In genomic region chr9:63712838-63713237, GRCm38 (mm10) we compare ENCODE assay signal across 12 mouse cellular contexts. TPM values are rescaled to one million over a fixed set of nuclear protein-coding genes. Genes with fewer than 3 reads are reported as not detected.
DNase-seq lines count a peak whose midpoint lies in the region; ATAC-seq lines count a peak whose summit lies in the region.
"Had no signal": no experiment of that assay in that cellular context is flagged by ENCODE, and none has a peak within 500 bp of the region (broad histone marks: within the 10 kb centered on the region; RNA-seq: fewer than 3 reads in every experiment).

No protein-coding gene starts in this region.

- no peak overlapping the region for H3K9ac ChIP-seq in hindbrain, embryonic 11.5 days (ENCODE audit: low read depth, low read length)
- H3K9ac ChIP-seq in liver, embryonic 11.5 days (ENCODE audit: low read depth, low read length), result no peak overlapping the region
- H3K9ac ChIP-seq: liver, embryonic 13.5 days; neural tube, embryonic 12.5 days had no signal

- peaks cover 46% of the 10 kb centered on the region for H3K36me3 ChIP-seq in hindbrain, embryonic 10.5 days
- H3K36me3 ChIP-seq in hindbrain, embryonic 11.5 days (ENCODE audit: control insufficient read depth, insufficient read depth, low read length), result no peaks in the 10 kb centered on the region
- H3K36me3 ChIP-seq in liver, embryonic 11.5 days (ENCODE audit: control insufficient read depth, insufficient read depth, low read length), result peaks cover 4% of the 10 kb centered on the region; the same call in 1 of the 2 replicates

- WGBS in hindbrain, embryonic 10.5 days, result 55% methylated on average over 6 of the region's 6 CpGs
- WGBS in hindbrain, embryonic 11.5 days, result 69% methylated on average over 6 of the region's 6 CpGs
- 77% methylated on average over 6 of the region's 6 CpGs for WGBS in liver, embryonic 11.5 days

- H3K4me2 ChIP-seq in hindbrain, embryonic 11.5 days (replicated peaks; ENCODE audit: low read depth, low read length), result no peak overlapping the region
- no peak overlapping the region for H3K4me2 ChIP-seq in liver, embryonic 11.5 days
- H3K4me2 ChIP-seq: liver, embryonic 13.5 days; neural tube, embryonic 12.5 days had no signal

- no peak overlapping the region for H3K4me3 ChIP-seq in hindbrain, embryonic 10.5 days
- no peak overlapping the region for H3K4me3 ChIP-seq in hindbrain, embryonic 11.5 days (ENCODE audit: low read depth, low read length)
- no peak overlapping the region for H3K4me3 ChIP-seq in brown adipose tissue, adult 24 weeks (ENCODE audit: insufficient read depth, low read depth, low read length)
- H3K4me3 ChIP-seq in liver, embryonic 11.5 days (ENCODE audit: low read depth, low read length), result no peak overlapping the region
- H3K4me3 ChIP-seq: liver, embryonic 13.5 days; midbrain, embryonic 10.5 days; neural tube, embryonic 12.5 days had no signal

- intact Hi-C loops in left cerebral cortex, postnatal 4 days (cut with DNase I), result no loop called here

- ATAC-seq in hindbrain, embryonic 11.5 days (ENCODE audit: low FRiP score), result no peak
- ATAC-seq in liver, embryonic 11.5 days (replicated peaks; ENCODE audit: low FRiP score), result no peak
- ATAC-seq: forebrain, embryonic 16.5 days had no signal

- peak overlapping the region; percentile 31; the same call in 1 of the 2 replicates for H3K27ac ChIP-seq in hindbrain, embryonic 10.5 days
- no peak overlapping the region for H3K27ac ChIP-seq in hindbrain, embryonic 11.5 days (ENCODE audit: low read depth, low read length)
- H3K27ac ChIP-seq in brown adipose tissue, adult 24 weeks (replicated peaks; ENCODE audit: low read depth, low read length), result peak overlapping the region; percentile 81
- H3K27ac ChIP-seq in liver, embryonic 11.5 days (ENCODE audit: low read depth, low read length), result no peak overlapping the region
- H3K27ac ChIP-seq: liver, embryonic 13.5 days; midbrain, embryonic 10.5 days; neural tube, embryonic 12.5 days had no signal

- H3K4me1 ChIP-seq in hindbrain, embryonic 10.5 days (replicated peaks), result peaks cover 57% of the 10 kb centered on the region
- peaks cover 2% of the 10 kb centered on the region; the same call in 1 of the 2 replicates for H3K4me1 ChIP-seq in hindbrain, embryonic 11.5 days (replicated peaks; ENCODE audit: control insufficient read depth, insufficient read depth, low read length)
- H3K4me1 ChIP-seq in brown adipose tissue, adult 24 weeks (ENCODE audit: control insufficient read depth, insufficient read depth, insufficient read length, low read length), result peaks cover 47% of the 10 kb centered on the region
- H3K4me1 ChIP-seq in liver, embryonic 11.5 days (replicated peaks; ENCODE audit: control insufficient read depth, insufficient read depth, low read length), result peaks cover 54% of the 10 kb centered on the region

- peaks cover 8% of the 10 kb centered on the region for H3K9me3 ChIP-seq in hindbrain, embryonic 10.5 days
- H3K9me3 ChIP-seq in hindbrain, embryonic 11.5 days (ENCODE audit: control insufficient read depth, low read length), result no peaks in the 10 kb centered on the region
- H3K9me3 ChIP-seq in liver, embryonic 11.5 days (ENCODE audit: control insufficient read depth, low read length), result no peaks in the 10 kb centered on the region
- H3K9me3 ChIP-seq: neural tube, embryonic 12.5 days had no signal

- no peak for DNase-seq in hindbrain, embryonic 10.5 days (ENCODE audit: low spot score)
- no peak for DNase-seq in hindbrain, embryonic 11.5 days (ENCODE audit: low spot score)
- DNase-seq in left cerebral cortex, postnatal 4 days, result peak; percentile 83
- DNase-seq in left cerebral cortex, adult 11 months (ENCODE audit: low spot score), result no peak
- peak; percentile 11 for DNase-seq in cerebellum, adult 8-10 months
- DNase-seq in liver, embryonic 11.5 days (ENCODE audit: low spot score), result no peak
- DNase-seq in spleen, postnatal 14 days (ENCODE audit: low spot score in 2 of 2), result no peak
- DNase-seq: liver, embryonic 13.5 days had no signal

- H3K27me3 ChIP-seq in hindbrain, embryonic 10.5 days (ENCODE audit: insufficient read depth, poor library complexity, severe bottlenecking), result no peaks in the 10 kb centered on the region
- H3K27me3 ChIP-seq in hindbrain, embryonic 11.5 days (ENCODE audit: control insufficient read depth, insufficient read depth, low read length), result no peaks in the 10 kb centered on the region
- no peaks in the 10 kb centered on the region for H3K27me3 ChIP-seq in liver, embryonic 11.5 days (replicated peaks; ENCODE audit: control insufficient read depth, insufficient read depth, low read length)
- H3K27me3 ChIP-seq: liver, embryonic 13.5 days; neural tube, embryonic 12.5 days had no signal

RNA-seq across cellular contexts. Expression of gene Smad3, which starts 45.0 kb away (rescaled TPM):
- 24.2 TPM in 2 replicates for polyA plus RNA-seq in hindbrain, embryonic 10.5 days (2016; fragmentation: Nextera tagmentation; extraction: Ambion mirVana)
- 13.9 and 16.0 TPM in 2 replicates for polyA plus RNA-seq in hindbrain, embryonic 11.5 days (2014; fragmentation: Nextera tagmentation; extraction: Ambion mirVana)
- total RNA-seq in left cerebral cortex, postnatal 4 days (2021), result 10 to 100 TPM; 16.0 to 20.4 TPM
- polyA plus RNA-seq in brown adipose tissue, adult 24 weeks (2012; ENCODE audit: insufficient read depth, insufficient read length, missing spikeins), result 6.3 and 10.3 TPM in 2 replicates
- polyA plus RNA-seq in liver, embryonic 11.5 days (2014; fragmentation: Nextera tagmentation; extraction: Ambion mirVana), result 7.2 and 7.3 TPM in 2 replicates

Comparison
In these comparisons a context has a peak if more than half of its experiments do, and no peak if none do; other contexts are left out.
1. DNase-seq: peak in left cerebral cortex, postnatal 4 days (single experiment) and cerebellum, adult 8-10 months (single experiment); none in hindbrain, embryonic 10.5 days (single experiment), hindbrain, embryonic 11.5 days (single experiment), left cerebral cortex, adult 11 months (single experiment), liver, embryonic 11.5 days (single experiment) and spleen, postnatal 14 days (0 of 2).
2. H3K27ac ChIP-seq: peak in hindbrain, embryonic 10.5 days (single experiment) and brown adipose tissue, adult 24 weeks (single experiment); none in hindbrain, embryonic 11.5 days (single experiment) and liver, embryonic 11.5 days (single experiment).